Mouse (Mus musculus): ENCODE measurements around the gene Tshz2. TPM values are rescaled to one million over a fixed set of nuclear protein-coding genes. Genes with fewer than 3 reads are reported as not detected.

The Tshz2 gene
- polyA plus RNA-seq, 1 experiment from 2014 or later: 3.4 TPM

DNA sequence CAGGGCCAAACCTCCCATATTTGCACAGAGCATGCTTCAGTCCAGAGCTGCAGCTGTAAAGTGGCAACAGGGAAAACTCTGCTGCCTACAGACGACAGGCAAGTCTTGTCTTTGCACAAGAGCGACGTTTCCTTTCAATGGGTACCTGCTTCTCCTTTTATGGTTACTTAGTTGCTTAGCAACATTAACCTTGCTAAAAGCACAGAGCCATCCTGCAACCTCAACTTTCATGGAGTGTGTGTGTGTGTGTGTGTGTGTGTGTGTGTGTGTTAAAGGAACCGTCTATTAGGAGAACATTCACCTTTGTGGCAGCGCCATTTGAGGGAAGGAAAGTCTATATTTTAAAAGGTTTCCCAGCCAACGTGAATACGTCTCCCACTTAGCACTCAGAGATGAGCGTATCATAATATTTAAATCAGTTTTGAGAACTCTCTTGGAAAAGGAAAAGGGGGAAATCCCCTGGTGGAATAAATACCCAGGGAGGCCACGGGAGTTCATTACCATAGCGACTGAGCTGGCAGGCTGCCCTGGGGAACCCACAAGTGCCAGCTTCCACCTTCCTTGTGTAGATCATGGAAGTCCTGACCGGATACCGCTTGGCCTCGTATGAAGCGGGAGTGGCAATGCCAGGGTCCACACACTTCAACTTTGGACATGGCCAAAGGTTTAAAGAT lies 295.8 kb downstream of the Tshz2 start:
- DNase-seq (ENCODE audit: low spot score) (peak; percentile 71), ATAC-seq (peak; percentile 70)
- no peak overlapping the region for H3K27ac ChIP-seq (ENCODE audit: low read length)
- H3K4me1 ChIP-seq (ENCODE audit: insufficient read depth, low read depth, low read length): 0 out of 2 replicates have a peak, but pooled peaks cover 3% of the 10 kb centered on the region
- 39% methylated on average over 14 of the region's 14 CpGs for WGBS
- no peak overlapping the region for H3K9ac ChIP-seq (replicated peaks; ENCODE audit: low read depth)
- TF ChIP-seq EP300 (IDR thresholded peaks at IDR 0.05) (no peak), CTCF (IDR thresholded peaks at IDR 0.05) (no peak)
- no peak overlapping the region for H3K4me3 ChIP-seq (ENCODE audit: low read depth, low read length)
- no peaks in the 10 kb centered on the region for H3K36me3 ChIP-seq (ENCODE audit: insufficient read depth, low read length)
- H3K9me3 ChIP-seq (ENCODE audit: low read length): no peaks in the 10 kb centered on the region
- no peaks in the 10 kb centered on the region for H3K27me3 ChIP-seq (replicated peaks; ENCODE audit: insufficient read depth, low read length)
- no peak overlapping the region for H3K4me2 ChIP-seq (replicated peaks; ENCODE audit: low read depth, low read length)

DNA sequence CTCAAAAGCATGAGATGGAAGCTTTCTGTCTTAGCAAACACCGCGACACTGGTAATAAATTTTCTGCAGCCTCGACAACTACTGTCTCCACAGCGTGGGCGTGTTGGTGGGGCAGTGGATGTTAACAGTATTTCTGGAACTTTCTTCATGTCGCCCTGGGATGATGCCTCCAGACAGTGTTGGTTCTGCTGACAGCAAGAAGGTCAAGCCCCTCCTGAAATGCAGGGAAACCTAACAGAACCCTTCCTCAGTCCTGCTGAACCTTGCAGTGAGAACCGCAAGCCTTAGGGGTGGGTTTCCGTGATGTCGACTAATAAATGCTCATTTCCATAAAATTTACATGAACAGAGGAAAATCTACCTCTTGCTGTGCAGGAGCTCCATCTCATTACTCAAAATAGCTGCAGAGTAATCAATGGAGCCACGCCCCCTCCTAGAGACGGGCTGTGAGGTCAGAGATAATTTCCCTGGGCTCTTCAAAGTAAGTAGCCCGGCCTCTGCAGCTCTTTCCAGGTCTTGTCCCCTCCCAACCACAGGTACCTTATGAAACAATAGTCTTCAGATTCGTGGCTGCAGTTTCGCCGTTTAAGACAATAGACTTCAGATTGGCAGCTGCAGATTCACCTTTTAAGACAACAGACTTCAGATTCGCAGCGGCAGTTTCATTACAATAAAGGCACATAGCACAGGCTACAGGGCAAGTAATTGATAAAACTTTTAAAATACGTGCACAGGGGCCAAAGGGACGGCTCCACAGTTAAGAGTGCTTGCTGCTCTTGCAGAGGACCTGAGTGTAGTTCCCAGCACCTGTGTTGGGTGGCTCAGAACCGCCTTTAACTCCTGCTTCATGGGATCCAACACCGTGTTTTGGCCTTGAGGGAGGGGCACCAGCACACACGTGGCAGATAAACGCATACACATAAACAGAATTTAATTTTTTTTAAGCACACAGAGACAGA lies 297.0 kb downstream of the Tshz2 start:
- ATAC-seq (peak; percentile 58), DNase-seq (ENCODE audit: low spot score) (peak; percentile 71)
- Histone ChIP-seq H3K4me2 (replicated peaks; ENCODE audit: low read depth, low read length) (peak overlapping the region; percentile 44), H3K36me3 (ENCODE audit: insufficient read depth, low read length) (no peaks in the 10 kb centered on the region), H3K4me1 (ENCODE audit: insufficient read depth, low read depth, low read length) (0 out of 2 replicates have a peak, but pooled peaks cover 3% of the 10 kb centered on the region), H3K9me3 (ENCODE audit: low read length) (no peaks in the 10 kb centered on the region), H3K9ac (replicated peaks; ENCODE audit: low read depth) (no peak overlapping the region), H3K27ac (ENCODE audit: low read length) (no peak overlapping the region), H3K27me3 (replicated peaks; ENCODE audit: insufficient read depth, low read length) (no peaks in the 10 kb centered on the region), H3K4me3 (ENCODE audit: low read depth, low read length) (peak overlapping the region; percentile 12)
- TF ChIP-seq EP300 (IDR thresholded peaks at IDR 0.05) (no peak), CTCF (IDR thresholded peaks at IDR 0.05) (no peak)
- WGBS: 47% methylated on average over 23 of the region's 23 CpGs

DNA sequence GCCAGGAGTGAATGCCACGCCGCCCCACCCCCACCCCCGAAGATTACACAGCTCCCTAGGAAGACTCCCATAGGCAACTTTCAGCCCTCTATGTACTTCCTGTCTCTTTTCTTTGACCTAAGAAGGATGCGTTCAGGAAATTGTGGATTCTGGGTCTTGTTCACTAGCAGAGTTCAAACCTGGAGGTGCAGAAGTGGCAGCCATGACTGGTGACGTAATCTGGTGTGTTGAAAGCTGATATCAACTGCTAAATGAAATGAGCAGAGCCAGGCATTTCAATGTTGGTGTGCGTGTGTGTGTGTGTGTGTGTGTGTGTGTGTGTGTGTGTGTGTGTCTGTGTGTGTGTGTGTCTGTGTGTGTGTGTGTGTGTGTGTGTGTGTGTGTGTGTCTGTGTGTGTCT lies 302.8 kb downstream of the Tshz2 start:
- TF ChIP-seq EP300 (IDR thresholded peaks at IDR 0.05) (no peak), CTCF (IDR thresholded peaks at IDR 0.05) (no peak)
- Histone ChIP-seq H3K27me3 (replicated peaks; ENCODE audit: insufficient read depth, low read length) (no peaks in the 10 kb centered on the region), H3K36me3 (ENCODE audit: insufficient read depth, low read length) (no peaks in the 10 kb centered on the region), H3K9me3 (ENCODE audit: low read length) (no peaks in the 10 kb centered on the region), H3K27ac (ENCODE audit: low read length) (no peak overlapping the region), H3K4me1 (ENCODE audit: insufficient read depth, low read depth, low read length) (no peaks in the 10 kb centered on the region), H3K4me2 (replicated peaks; ENCODE audit: low read depth, low read length) (no peak overlapping the region), H3K9ac (replicated peaks; ENCODE audit: low read depth) (no peak overlapping the region), H3K4me3 (ENCODE audit: low read depth, low read length) (no peak overlapping the region)
- ATAC-seq (no peak), DNase-seq (ENCODE audit: low spot score) (peak; percentile 52)
- 64% methylated on average over 6 of the region's 6 CpGs for WGBS

DNA sequence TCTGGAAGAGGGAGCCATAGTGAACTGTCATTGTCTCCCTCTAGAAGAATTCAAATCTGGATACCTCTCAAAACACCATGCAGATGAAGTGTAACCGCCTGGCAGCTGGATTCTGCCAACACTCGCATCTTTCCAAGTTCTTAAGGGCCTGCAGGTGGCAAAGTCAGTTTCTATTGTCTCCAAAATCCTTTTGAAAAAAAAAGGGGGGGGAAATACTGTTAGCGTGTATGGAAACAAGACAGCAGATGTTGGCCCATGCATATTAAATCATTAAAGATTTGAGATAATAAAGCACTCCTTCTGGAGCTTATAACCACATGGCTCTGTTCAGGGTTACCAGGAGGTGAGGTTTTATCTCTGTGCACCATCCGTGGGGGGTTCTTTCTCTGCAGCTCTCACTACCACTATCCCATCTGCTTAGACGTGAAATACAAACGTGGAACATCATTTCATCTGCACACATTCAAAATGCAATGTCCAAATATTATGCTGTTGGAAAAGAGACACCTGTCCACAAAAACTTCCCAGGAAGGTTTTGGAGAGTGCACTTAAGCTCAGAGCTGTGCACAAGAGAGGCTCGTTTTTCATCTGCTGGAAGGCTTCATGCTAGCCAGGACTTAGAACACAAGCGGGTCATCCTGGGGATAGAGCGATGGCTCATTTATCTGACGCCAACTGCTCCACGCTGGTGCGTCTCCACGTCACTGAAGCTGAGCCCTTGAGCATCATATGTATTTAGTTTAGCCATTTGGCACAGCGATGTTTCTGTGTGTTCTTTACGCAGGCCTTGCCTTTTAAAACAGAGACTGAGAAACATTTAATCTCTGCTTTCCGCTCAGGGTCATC lies 307.7 kb downstream of the Tshz2 start:
- Histone ChIP-seq H3K36me3 (ENCODE audit: insufficient read depth, low read length) (no peaks in the 10 kb centered on the region), H3K27me3 (replicated peaks; ENCODE audit: insufficient read depth, low read length) (no peaks in the 10 kb centered on the region), H3K9ac (replicated peaks; ENCODE audit: low read depth) (no peak overlapping the region), H3K4me2 (replicated peaks; ENCODE audit: low read depth, low read length) (no peak overlapping the region), H3K27ac (ENCODE audit: low read length) (no peak overlapping the region), H3K4me3 (ENCODE audit: low read depth, low read length) (no peak overlapping the region), H3K9me3 (ENCODE audit: low read length) (no peaks in the 10 kb centered on the region), H3K4me1 (ENCODE audit: insufficient read depth, low read depth, low read length) (no peaks in the 10 kb centered on the region)
- WGBS: 57% methylated on average over 16 of the region's 16 CpGs
- DNase-seq (ENCODE audit: low spot score) (no peak), ATAC-seq (no peak)
- TF ChIP-seq CTCF (IDR thresholded peaks at IDR 0.05) (no peak), EP300 (IDR thresholded peaks at IDR 0.05) (no peak)

DNA sequence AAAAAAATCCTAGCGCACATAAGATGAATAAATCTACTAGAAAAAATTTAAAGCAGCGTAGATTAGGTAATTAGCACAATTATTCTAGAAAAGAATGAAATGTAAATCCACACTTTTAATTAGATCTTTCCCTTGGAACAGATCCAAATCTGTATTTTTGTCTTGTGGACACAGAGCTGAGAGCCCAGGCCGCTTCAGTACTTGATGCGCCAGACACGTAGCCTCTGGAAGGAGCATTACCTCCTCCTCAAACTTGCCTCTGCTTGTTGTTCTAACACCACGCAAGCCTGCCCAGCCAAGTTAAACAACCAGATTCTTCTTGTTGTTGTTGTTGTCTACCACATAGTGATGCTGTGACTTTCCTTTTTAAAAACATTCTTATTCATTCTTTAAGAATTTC lies 310.9 kb downstream of the Tshz2 start:
- Histone ChIP-seq H3K36me3 (ENCODE audit: insufficient read depth, low read length) (no peaks in the 10 kb centered on the region), H3K9me3 (ENCODE audit: low read length) (no peaks in the 10 kb centered on the region), H3K4me3 (ENCODE audit: low read depth, low read length) (no peak overlapping the region), H3K27ac (ENCODE audit: low read length) (no peak overlapping the region), H3K4me2 (replicated peaks; ENCODE audit: low read depth, low read length) (no peak overlapping the region), H3K4me1 (ENCODE audit: insufficient read depth, low read depth, low read length) (no peaks in the 10 kb centered on the region), H3K27me3 (replicated peaks; ENCODE audit: insufficient read depth, low read length) (no peaks in the 10 kb centered on the region), H3K9ac (replicated peaks; ENCODE audit: low read depth) (no peak overlapping the region)
- no peak for ATAC-seq
- DNase-seq (ENCODE audit: low spot score): no peak
- TF ChIP-seq EP300 (IDR thresholded peaks at IDR 0.05) (no peak), CTCF (IDR thresholded peaks at IDR 0.05) (no peak)
- WGBS: 88% methylated on average over 6 of the region's 6 CpGs

Measured in lung, postnatal 0 days (tissue).